Mouse (Mus musculus): ENCODE measurements around the gene Adh6a.

GRCm38 (mm10) chr3:138287686-138288085 lies 25.4 kb upstream of the Adh6a start:
- TF ChIP-seq CTCF (IDR thresholded peaks at IDR 0.05; ENCODE audit: borderline replicate concordance, insufficient read depth, low read depth, low read length): no peak
- no peak for TF ChIP-seq POLR2A (IDR thresholded peaks at IDR 0.05; ENCODE audit: borderline replicate concordance, insufficient read depth, low read length)
